Mouse (Mus musculus): ENCODE measurements around the gene Rbbp4. TPM values are rescaled to one million over a fixed set of nuclear protein-coding genes. Genes with fewer than 3 reads are reported as not detected.

The Rbbp4 gene
- total and polyA plus RNA-seq, 3 experiments = 50.9 to 127 TPM; not detected in 1

DNA sequence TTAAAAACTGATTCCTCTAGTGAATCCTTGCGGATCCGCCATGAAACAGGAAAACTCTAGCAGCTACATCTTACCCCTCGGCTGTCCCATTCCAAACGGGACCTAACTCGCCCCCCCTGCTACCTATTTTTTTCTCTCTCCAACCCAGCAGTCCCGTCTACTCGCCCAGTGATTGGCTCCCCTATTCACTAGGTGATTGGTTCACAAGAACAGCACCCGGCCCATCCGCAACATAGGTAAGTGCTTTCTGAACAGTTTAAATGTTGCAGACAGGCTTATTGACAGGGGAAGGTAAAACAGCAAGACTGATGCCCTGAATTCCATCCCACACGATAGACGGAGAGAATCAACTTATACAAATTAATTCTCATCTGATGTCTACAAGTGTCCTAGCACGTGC, 18.0 kb upstream of the Rbbp4 start:
- Histone ChIP-seq H3K27me3 (ENCODE audit: control insufficient read depth in 1 of 2, insufficient read depth in 2 of 2, low read length in 2 of 2) (no peaks in the 10 kb centered on the region), H3K9me3 (replicated peaks; ENCODE audit: insufficient read depth, low read length) (no peaks in the 10 kb centered on the region), H3K27ac (ENCODE audit: control insufficient read depth, low read depth, low read length) (no peak overlapping the region), H3K36me3 (ENCODE audit: control insufficient read depth in 1 of 2, insufficient read depth in 2 of 2, low read length in 2 of 2) (no peaks in the 10 kb centered on the region), H3K9ac (ENCODE audit: control insufficient read depth, low read depth, low read length, poor library complexity, severe bottlenecking) (no peak overlapping the region), H3K79me2 (ENCODE audit: control insufficient read depth, insufficient read depth, low read length, poor library complexity) (no peaks in the 10 kb centered on the region), H3K4me1 (ENCODE audit: control insufficient read depth in 1 of 2, insufficient read depth in 2 of 2, low read length in 2 of 2) (no peaks in the 10 kb centered on the region), H3K4me3 (ENCODE audit: control insufficient read depth in 1 of 2, insufficient read depth in 1 of 2, low read depth in 2 of 2, low read length in 2 of 2) (no peak overlapping the region)
- DNase-seq (ENCODE audit: low read depth, low spot score) = no peak
- no peak for TF ChIP-seq POLR2A (IDR thresholded peaks at IDR 0.05; ENCODE audit: control insufficient read depth in 1 of 2, insufficient read depth in 1 of 2, low read depth in 1 of 2, low read length in 2 of 2, poor library complexity in 1 of 2)
- TF ChIP-seq SIN3A (IDR thresholded peaks at IDR 0.05; ENCODE audit: low read length) = no peak
- no peak for TF ChIP-seq USF1 (IDR thresholded peaks at IDR 0.05; ENCODE audit: low read depth, low read length)
- no peak for TF ChIP-seq TCF12 (IDR thresholded peaks at IDR 0.05; ENCODE audit: low read depth, low read length)
- no peak for TF ChIP-seq TAL1 (IDR thresholded peaks at IDR 0.05; ENCODE audit: low read length)
- no peak for TF ChIP-seq MAFK (IDR thresholded peaks at IDR 0.05; ENCODE audit: borderline replicate concordance, low read depth, low read length)
- TF ChIP-seq UBTF (IDR thresholded peaks at IDR 0.05; ENCODE audit: borderline replicate concordance, insufficient read depth, low read depth, low read length) = no peak
- TF ChIP-seq MAZ (IDR thresholded peaks at IDR 0.05; ENCODE audit: low read depth, low read length) = no peak
- TF ChIP-seq ZKSCAN1 (IDR thresholded peaks at IDR 0.05; ENCODE audit: low read depth, low read length) = no peak
- no peak for TF ChIP-seq CHD2 (IDR thresholded peaks at IDR 0.05; ENCODE audit: low read length)
- TF ChIP-seq GABPA (IDR thresholded peaks at IDR 0.05; ENCODE audit: low read depth, low read length) = no peak
- no peak for TF ChIP-seq HCFC1 (IDR thresholded peaks at IDR 0.05; ENCODE audit: low read depth, low read length)
- TF ChIP-seq MYB (IDR thresholded peaks at IDR 0.05; ENCODE audit: low read depth, low read length) = no peak
- no peak for TF ChIP-seq E2F4 (IDR thresholded peaks at IDR 0.05; ENCODE audit: borderline replicate concordance, low read depth, low read length)
- TF ChIP-seq CTCF (IDR thresholded peaks at IDR 0.05 in 2 of 3, conservative IDR thresholded peaks at IDR 0.05 in 1 of 3; ENCODE audit: control insufficient read depth in 1 of 3, insufficient read depth in 1 of 3, low read depth in 2 of 3, low read length in 3 of 3, poor library complexity in 1 of 3, severe bottlenecking in 1 of 3) = no peak
- TF ChIP-seq JUND (IDR thresholded peaks at IDR 0.05; ENCODE audit: low read depth, low read length) = no peak

DNA sequence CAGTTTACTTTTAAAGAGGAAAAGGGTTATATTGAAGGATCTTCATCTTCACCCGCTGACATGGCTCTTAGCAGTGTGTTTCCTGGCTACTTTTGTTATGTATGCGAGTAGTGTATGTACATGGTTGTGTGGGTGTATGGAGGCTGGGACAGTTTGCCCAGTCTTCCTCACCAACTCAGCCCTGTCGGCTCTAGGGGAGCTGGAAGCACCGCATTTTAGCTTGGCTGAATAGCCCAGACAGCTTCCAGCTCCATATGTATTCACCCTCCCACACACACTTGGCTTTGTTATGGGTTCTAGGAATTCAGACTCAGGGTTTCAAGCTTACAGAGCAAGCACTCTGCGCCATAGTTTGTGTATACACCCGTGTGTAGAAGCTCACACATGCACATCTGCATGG, 15.9 kb upstream of the Rbbp4 start:
- H3K4me1 ChIP-seq (ENCODE audit: control insufficient read depth in 1 of 2, insufficient read depth in 2 of 2, low read length in 2 of 2) = peaks cover 2 to 3% of the 10 kb centered on the region in 2 experiments; a peak in 2 of 4 replicates
- no peak overlapping the region for H3K4me3 ChIP-seq (ENCODE audit: control insufficient read depth in 1 of 2, insufficient read depth in 1 of 2, low read depth in 2 of 2, low read length in 2 of 2)
- TF ChIP-seq ZC3H11A (IDR thresholded peaks at IDR 0.05; ENCODE audit: low read depth, low read length) (no peak), JUND (IDR thresholded peaks at IDR 0.05; ENCODE audit: low read depth, low read length) (no peak), TAL1 (IDR thresholded peaks at IDR 0.05; ENCODE audit: low read length) (no peak), POLR2A (IDR thresholded peaks at IDR 0.05; ENCODE audit: control insufficient read depth in 1 of 2, insufficient read depth in 1 of 2, low read depth in 1 of 2, low read length in 2 of 2, poor library complexity in 1 of 2) (no peak), POLR2AphosphoS5 (IDR thresholded peaks at IDR 0.05; ENCODE audit: borderline replicate concordance, low read depth, low read length) (no peak), BHLHE40 (IDR thresholded peaks at IDR 0.05; ENCODE audit: borderline replicate concordance, low read depth, low read length) (no peak), USF1 (IDR thresholded peaks at IDR 0.05; ENCODE audit: low read depth, low read length) (no peak), CHD1 (IDR thresholded peaks at IDR 0.05; ENCODE audit: low read depth, low read length) (no peak), EP300 (IDR thresholded peaks at IDR 0.05; ENCODE audit: low read depth in 1 of 2, low read length in 2 of 2) (no peak), UBTF (IDR thresholded peaks at IDR 0.05; ENCODE audit: borderline replicate concordance, insufficient read depth, low read depth, low read length) (no peak), MEF2A (IDR thresholded peaks at IDR 0.05; ENCODE audit: extremely low read depth, insufficient replicate concordance, low read depth, low read length, poor library complexity, severe bottlenecking) (no peak), CTCF (IDR thresholded peaks at IDR 0.05 in 2 of 3, conservative IDR thresholded peaks at IDR 0.05 in 1 of 3; ENCODE audit: control insufficient read depth in 1 of 3, insufficient read depth in 1 of 3, low read depth in 2 of 3, low read length in 3 of 3, poor library complexity in 1 of 3, severe bottlenecking in 1 of 3) (no peak)
- peaks cover 0 to under 1% of the 10 kb centered on the region in 2 experiments; a peak in 1 of 4 replicates for H3K36me3 ChIP-seq (ENCODE audit: control insufficient read depth in 1 of 2, insufficient read depth in 2 of 2, low read length in 2 of 2)
- H3K79me2 ChIP-seq (ENCODE audit: control insufficient read depth, insufficient read depth, low read length, poor library complexity) = no peaks in the 10 kb centered on the region
- DNase-seq (ENCODE audit: low read depth, low spot score) = no peak
- H3K9ac ChIP-seq (ENCODE audit: control insufficient read depth, low read depth, low read length, poor library complexity, severe bottlenecking) = no peak overlapping the region
- H3K27ac ChIP-seq (ENCODE audit: control insufficient read depth, low read depth, low read length) = no peak overlapping the region
- H3K27me3 ChIP-seq (ENCODE audit: control insufficient read depth in 1 of 2, insufficient read depth in 2 of 2, low read length in 2 of 2) = no peaks in the 10 kb centered on the region
- H3K9me3 ChIP-seq (replicated peaks; ENCODE audit: insufficient read depth, low read length) = no peaks in the 10 kb centered on the region

All from MEL (cell line).